Mouse (Mus musculus) neural tube, embryonic 11.5 days (tissue): Measurements from ENCODE around the gene Nprl2. TPM values are rescaled to one million over a fixed set of nuclear protein-coding genes. Genes with fewer than 3 reads are reported as not detected.

Source experiments
- ATAC-seq: fragments of 200-750 bp; cut with Nextera tagmentation; 2 replicates; pipeline ENCODE4 v1.8.0; 2017; ENCODE audit warnings: moderate number of reproducible peaks, mild to moderate bottlenecking, moderate TSS enrichment, moderate library complexity; ENCODE audit not compliant: insufficient read depth, low FRiP score, low TSS enrichment
- DNase-seq: peaks from one replicate; pipeline ENCODE4 v3.0.0-alpha.2; 2015; ENCODE audit warnings: low spot score
- H3K27ac ChIP-seq: fragments of 300-500 bp; sonication (generic); 2 replicates; pipeline ENCODE4 v1.5.1; 2014; ENCODE audit warnings: low read depth, mild to moderate bottlenecking, low read length
- H3K27me3 ChIP-seq: fragments of 300-500 bp; sonication (generic); 2 replicates; pipeline ENCODE4 v1.6.1; 2014; ENCODE audit warnings: mild to moderate bottlenecking, low read length, mixed read lengths; ENCODE audit not compliant: control insufficient read depth, insufficient read depth
- H3K36me3 ChIP-seq: fragments of 300-500 bp; sonication (generic); 2 replicates; pipeline ENCODE4 v1.6.1; 2014; ENCODE audit warnings: mild to moderate bottlenecking, low read length, moderate library complexity, mixed read lengths; ENCODE audit not compliant: control insufficient read depth, insufficient read depth
- H3K4me1 ChIP-seq: fragments of 300-500 bp; sonication (generic); 2 replicates; pipeline ENCODE4 v1.6.1; 2014; ENCODE audit warnings: low read length, mixed read lengths; ENCODE audit not compliant: control insufficient read depth, insufficient read depth
- H3K4me2 ChIP-seq: fragments of 300-500 bp; sonication (generic); 2 replicates; pipeline ENCODE4 v1.6.1; 2014; ENCODE audit warnings: low read depth, mild to moderate bottlenecking, moderate library complexity
- H3K4me3 ChIP-seq: fragments of 300-500 bp; sonication (generic); 2 replicates; pipeline ENCODE4 v1.5.1; 2014; ENCODE audit warnings: low read depth, low read length
- H3K9ac ChIP-seq: fragments of 300-500 bp; sonication (generic); 2 replicates; pipeline ENCODE4 v1.6.1; 2014; ENCODE audit warnings: mild to moderate bottlenecking, low read length
- H3K9me3 ChIP-seq: fragments of 300-500 bp; sonication (generic); 2 replicates; pipeline ENCODE4 v1.6.1; 2016; ENCODE audit warnings: low read length; ENCODE audit not compliant: control insufficient read depth
- WGBS: fragments of 180-500 bp; shearing (Covaris S2); extraction: QIAGEN DNeasy Blood & Tissue Kit; methylation state at CpG from one replicate; pipeline ENCODE4 v1.1.7; 2014; 5-methylcytosine and 5-hydroxymethylcytosine counted together
- polyA plus RNA-seq: library from polyadenylated mRNA; unstranded; fragments of >200 nt; fragmentation: Nextera tagmentation; extraction: Ambion mirVana; gene quantifications from 2 replicates; pipeline ENCODE4 v1.2.1, GENCODE M21; 2014

Nprl2 gene
- polyA plus RNA-seq, 1 experiment from 2014 or later, result 48.9 TPM

DNA sequence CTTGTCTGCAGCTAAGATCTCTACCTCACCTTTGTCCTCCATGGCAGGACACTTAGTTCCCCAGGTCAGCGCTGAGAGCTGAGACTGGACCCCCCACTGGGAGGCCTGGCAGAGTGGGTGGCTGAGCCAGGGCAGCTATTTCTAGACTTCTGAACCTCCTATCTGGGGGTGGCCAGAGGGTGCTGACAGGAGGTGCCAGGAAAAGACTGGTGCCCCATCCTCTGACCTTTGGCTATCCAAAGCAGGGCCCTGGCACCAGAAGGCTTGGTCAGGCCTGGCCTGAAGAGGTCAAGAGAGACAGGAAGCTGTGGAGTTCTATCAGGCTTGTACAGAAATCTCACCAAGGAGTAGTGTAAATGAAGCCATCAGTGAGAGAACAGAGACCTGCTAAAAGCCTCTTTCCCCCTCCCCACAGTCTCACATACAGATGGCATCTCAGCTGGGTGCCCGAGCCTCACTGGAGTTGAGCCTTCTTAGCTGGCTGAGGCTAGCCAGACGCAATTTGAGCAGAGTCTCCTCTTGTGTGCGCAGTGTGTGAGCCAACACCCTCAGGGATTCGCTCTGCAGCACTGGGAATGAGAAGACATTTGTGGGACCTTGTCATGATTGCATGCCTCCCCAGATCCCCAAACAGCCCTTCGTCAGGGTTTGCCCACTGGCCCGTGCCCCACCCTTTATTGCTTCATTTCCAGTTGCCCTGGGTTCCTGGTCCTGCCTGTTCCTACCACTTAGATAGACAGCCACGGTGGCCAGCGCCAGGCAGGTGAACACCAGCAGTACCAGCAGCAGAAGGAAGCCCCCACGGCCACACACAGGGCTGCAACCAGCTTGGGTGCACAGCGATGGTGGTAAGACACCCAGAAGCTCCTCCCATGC is 51.3 kb downstream of the Nprl2 start:
- H3K4me2 ChIP-seq, result no peak overlapping the region
- no peak for DNase-seq
- H3K36me3 ChIP-seq, result peaks cover 14% of the 10 kb centered on the region
- H3K4me1 ChIP-seq, result peaks cover 3% of the 10 kb centered on the region
- H3K4me3 ChIP-seq, result no peak overlapping the region
- no peaks in the 10 kb centered on the region for H3K27me3 ChIP-seq
- no peak overlapping the region for H3K9ac ChIP-seq
- H3K27ac ChIP-seq, result no peak overlapping the region
- no peak for ATAC-seq
- WGBS, result 79% methylated on average over 11 of the region's 11 CpGs
- H3K9me3 ChIP-seq, result no peaks in the 10 kb centered on the region

DNA sequence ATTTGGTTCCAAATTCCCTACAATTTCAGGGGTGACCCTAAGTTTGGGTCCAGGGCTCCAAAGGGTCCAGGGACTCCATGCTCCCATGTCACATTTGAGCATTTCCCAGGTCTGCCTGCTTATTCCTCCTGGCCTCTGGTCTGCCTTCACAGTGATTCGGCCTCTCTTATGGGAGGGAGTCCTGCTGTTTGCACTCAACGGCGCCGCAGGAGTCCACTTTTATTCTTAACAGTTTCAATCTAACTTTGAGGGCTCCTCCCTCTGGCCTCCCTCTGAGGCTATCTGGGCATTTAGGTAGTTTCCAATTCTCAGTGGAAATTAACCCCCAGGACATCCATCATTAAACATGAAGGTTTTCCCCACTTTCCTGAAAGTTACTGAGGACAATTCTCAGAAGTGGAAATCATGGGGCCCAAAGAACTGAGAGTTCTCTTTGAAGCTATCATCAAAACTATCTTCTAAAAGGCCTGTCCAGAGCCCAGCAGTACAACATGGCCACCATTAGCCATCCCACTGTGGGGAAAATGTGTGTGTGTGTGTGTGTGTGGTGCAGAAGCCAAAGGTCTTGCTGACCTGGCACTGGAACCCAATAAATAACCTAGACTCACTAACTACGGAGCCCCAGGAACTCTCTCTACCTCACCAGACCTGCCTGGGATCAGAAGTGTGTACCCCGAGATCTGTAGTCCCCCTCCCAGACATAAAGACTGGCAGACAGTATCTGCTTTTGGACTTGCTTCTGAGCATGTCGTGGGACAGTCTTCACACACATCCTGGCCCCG is 52.4 kb downstream of the Nprl2 start:
- Histone ChIP-seq H3K27ac (no peak overlapping the region), H3K9ac (no peak overlapping the region), H3K27me3 (no peaks in the 10 kb centered on the region), H3K4me2 (no peak overlapping the region), H3K9me3 (no peaks in the 10 kb centered on the region), H3K4me1 (no peaks in the 10 kb centered on the region), H3K4me3 (no peak overlapping the region), H3K36me3 (peaks cover 14% of the 10 kb centered on the region)
- 67% methylated on average over 8 of the region's 8 CpGs for WGBS
- DNase-seq, result no peak
- no peak for ATAC-seq

Other genes with a start within 250 kb of the Nprl2 start
- gene Cish, start 246.2 kb upstream of the Nprl2 start, polyA plus RNA-seq, result 5.1 and 6.4 TPM in 2 replicates
- 11.1 and 12.4 TPM in 2 replicates for gene Hemk1, start 203.9 kb upstream of the Nprl2 start, polyA plus RNA-seq
- gene 6430571L13Rik, start 201.6 kb upstream of the Nprl2 start, polyA plus RNA-seq, result 1.4 and 2.0 TPM in 2 replicates
- gene Cacna2d2, start 142.6 kb upstream of the Nprl2 start, polyA plus RNA-seq, result 1.4 and 1.8 TPM in 2 replicates
- gene Tmem115, start 8.3 kb upstream of the Nprl2 start, polyA plus RNA-seq, result 47.0 and 47.2 TPM in 2 replicates
- 19.7 and 21.9 TPM in 2 replicates for gene Cyb561d2, start within 50 bp of the Nprl2 start, polyA plus RNA-seq
- 0.65 and 1.3 TPM in 2 replicates for gene Zmynd10, start 5.1 kb downstream of the Nprl2 start, polyA plus RNA-seq
- 38.5 and 41.3 TPM in 2 replicates for gene Rassf1, start 9.3 kb downstream of the Nprl2 start, polyA plus RNA-seq
- gene Tusc2, start 21.0 kb downstream of the Nprl2 start, polyA plus RNA-seq, result 91.0 and 93.0 TPM in 2 replicates
- 124 and 128 TPM in 2 replicates for gene Hyal2, start 25.7 kb downstream of the Nprl2 start, polyA plus RNA-seq
- gene Hyal1, start 34.7 kb downstream of the Nprl2 start, polyA plus RNA-seq, result 3.3 and 4.0 TPM in 2 replicates
- 15.1 and 15.5 TPM in 2 replicates for gene Naa80, start 36.7 kb downstream of the Nprl2 start, polyA plus RNA-seq
- gene Hyal3, start 38.6 kb downstream of the Nprl2 start, polyA plus RNA-seq, result 0.24 and 0.30 TPM in 2 replicates
- gene Ifrd2, start 45.4 kb downstream of the Nprl2 start, polyA plus RNA-seq, result 35.2 and 39.0 TPM in 2 replicates
- gene Sema3b, start 67.0 kb downstream of the Nprl2 start, polyA plus RNA-seq, result 2.6 and 3.0 TPM in 2 replicates
- gene Gnai2, start 93.1 kb downstream of the Nprl2 start, polyA plus RNA-seq, result 434 and 452 TPM in 2 replicates
- gene Slc38a3, start 127.3 kb downstream of the Nprl2 start, polyA plus RNA-seq, result 6.8 and 7.2 TPM in 2 replicates
- 1.9 and 2.4 TPM in 2 replicates for gene Gnat1, start 137.5 kb downstream of the Nprl2 start, polyA plus RNA-seq
- 15.3 and 17.0 TPM in 2 replicates for gene Sema3f, start 168.2 kb downstream of the Nprl2 start, polyA plus RNA-seq
- 196 and 197 TPM in 2 replicates for gene Rbm5, start 228.8 kb downstream of the Nprl2 start, polyA plus RNA-seq